Mouse (Mus musculus) fibroblast of lung, adult 2 months (primary cell): ENCODE measurements around the gene Slc6a5.

ENCODE experiments used
- DNase-seq: peaks from one replicate; pipeline ENCODE4 v3.0.0-alpha.2; 2011; ENCODE audit warnings: low read depth

Slc6a5 gene

DNA sequence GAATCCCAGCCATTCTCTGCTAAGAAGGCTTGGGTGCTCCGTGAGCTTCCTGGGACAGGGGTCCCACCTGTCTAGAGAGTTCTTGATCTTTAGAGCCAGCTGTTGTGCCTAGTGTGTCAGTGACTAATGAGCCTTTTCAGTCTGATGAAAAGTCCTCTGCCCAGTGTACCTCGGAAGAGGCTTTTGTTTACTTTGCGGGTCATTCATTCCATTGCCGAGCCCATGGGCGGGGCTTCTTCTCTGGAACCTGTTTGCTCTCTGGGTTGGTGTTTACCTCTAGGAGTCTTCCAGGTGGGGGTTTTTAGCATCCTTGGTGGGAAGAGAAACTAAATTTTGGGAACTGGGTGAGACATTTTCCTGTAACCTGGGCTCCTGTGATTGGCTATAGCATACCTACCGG lies 74.8 kb downstream of the Slc6a5 start:
- no peak for DNase-seq

DNA sequence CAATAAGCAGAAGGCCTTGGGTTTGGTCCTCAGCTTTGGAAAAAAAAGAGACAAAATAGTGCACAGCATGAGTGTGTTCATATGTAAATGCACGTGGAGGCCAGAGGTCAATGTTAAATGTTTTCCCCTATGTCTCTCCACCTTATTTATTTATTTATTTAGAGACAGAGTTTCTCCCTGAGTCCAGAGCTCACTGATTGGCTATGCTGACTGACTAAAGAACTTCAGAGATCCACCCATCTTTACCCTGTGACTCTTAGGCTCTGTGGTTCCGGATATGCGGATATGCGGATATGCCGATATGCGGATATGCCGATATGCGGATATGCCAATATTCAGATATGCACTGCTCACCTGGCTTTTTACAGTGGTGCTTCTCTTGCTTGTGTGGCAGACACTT lies 76.0 kb downstream of the Slc6a5 start:
- no peak for DNase-seq

DNA sequence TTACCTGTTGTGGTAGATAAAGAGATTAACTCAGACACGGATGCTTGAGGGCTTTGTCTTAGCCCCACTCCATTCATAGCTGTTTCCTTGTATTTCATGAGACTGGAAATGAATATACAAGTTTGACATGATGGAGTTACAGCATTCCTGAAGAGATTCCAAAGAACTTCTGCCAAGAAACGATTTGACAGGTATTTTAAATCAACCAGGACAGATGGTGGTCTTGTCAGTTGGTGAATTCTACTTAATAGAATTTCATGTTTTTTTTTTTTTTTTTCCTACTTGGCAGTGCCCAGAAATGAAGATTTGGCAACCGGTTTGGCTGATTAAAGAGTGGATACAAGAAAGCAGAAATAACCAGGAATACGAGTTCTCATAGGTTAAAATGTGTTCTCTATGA lies 89.4 kb downstream of the Slc6a5 start:
- no peak for DNase-seq

DNA sequence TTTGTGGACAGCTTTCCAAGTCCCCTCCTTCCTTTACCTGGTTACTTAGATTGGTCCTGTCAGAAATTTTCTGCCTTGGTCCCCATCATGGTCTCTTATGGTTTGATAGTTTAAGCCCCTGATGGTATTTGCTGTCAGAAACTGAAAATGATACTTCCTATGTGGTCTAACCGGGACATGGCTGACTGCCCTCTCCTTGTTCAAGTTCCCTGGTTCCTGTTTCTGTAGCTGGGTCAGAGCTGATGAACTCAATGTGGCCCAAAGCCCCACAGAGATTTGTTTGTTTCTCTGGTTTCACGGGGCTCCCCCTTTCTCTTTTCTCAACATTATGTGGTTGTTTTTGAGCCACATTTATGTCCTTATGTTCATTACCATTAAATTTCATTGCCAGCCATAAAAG lies 95.3 kb downstream of the Slc6a5 start:
- no peak for DNase-seq
